Mouse (Mus musculus): ENCODE results near the gene Emc3. TPM values are rescaled to one million over a fixed set of nuclear protein-coding genes. Genes with fewer than 3 reads are reported as not detected.
A peak's percentile ranks its signal among the peaks of the same experiment; 100 is the strongest.

Gene Emc3
- polyA plus RNA-seq, 1 experiment from 2014 or later, result 43.0 TPM

DNA sequence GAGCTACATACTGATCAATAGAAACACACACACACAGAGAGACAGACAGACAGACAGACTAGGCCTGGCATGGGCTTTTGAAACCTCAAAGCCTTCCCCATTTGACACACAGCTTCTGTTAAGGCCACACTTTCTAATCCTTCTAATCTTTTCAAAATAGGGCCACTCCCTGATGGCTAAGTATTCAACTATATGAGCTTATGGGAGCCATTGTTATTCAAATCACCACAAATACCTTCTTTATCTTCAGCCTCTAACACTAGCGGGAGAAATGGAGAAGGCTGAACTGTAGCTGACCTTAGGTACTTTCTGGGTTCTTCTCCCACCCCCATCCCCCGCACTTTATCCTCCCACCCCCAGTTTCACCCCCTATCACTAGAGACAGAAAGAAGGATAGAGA is 28.7 kb downstream of the Emc3 start:
- Histone ChIP-seq H3K36me3 (replicated peaks; ENCODE audit: insufficient read depth, low read length) (no peaks in the 10 kb centered on the region), H3K4me2 (ENCODE audit: low read depth, low read length) (no peak overlapping the region), H3K9me3 (ENCODE audit: low read length) (no peaks in the 10 kb centered on the region), H3K4me3 (ENCODE audit: low read depth, low read length) (no peak overlapping the region), H3K27ac (ENCODE audit: low read depth) (no peak overlapping the region), H3K27me3 (ENCODE audit: insufficient read depth, low read length) (peaks cover 18% of the 10 kb centered on the region; the same call in 1 of the 2 replicates), H3K4me1 (ENCODE audit: insufficient read depth) (no peaks in the 10 kb centered on the region), H3K9ac (replicated peaks) (no peak overlapping the region)
- DNase-seq (no peak), ATAC-seq (no peak)
- TF ChIP-seq EP300 (IDR thresholded peaks at IDR 0.05; ENCODE audit: low read depth) (no peak), CTCF (IDR thresholded peaks at IDR 0.05; ENCODE audit: low read depth) (no peak)
- 66% methylated on average over 2 of the region's 2 CpGs for WGBS (ENCODE audit: insufficient replicate concordance)

GRCm38 (mm10) chr6:113501388-113502084 is 29.9 kb downstream of the Emc3 start, which contains the start of gene Prrt3:
Prrt3 (minus strand) TSS chr6:113501931.
- Histone ChIP-seq H3K9me3 (ENCODE audit: low read length) (no peaks in the 10 kb centered on the region), H3K4me3 (ENCODE audit: low read depth, low read length) (no peak within 1 kb of the TSS), H3K9ac (replicated peaks) (no peak within 1 kb of the TSS), H3K27me3 (ENCODE audit: insufficient read depth, low read length) (peaks cover 18% of the 10 kb centered on the region; the same call in 1 of the 2 replicates), H3K36me3 (replicated peaks; ENCODE audit: insufficient read depth, low read length) (no peaks in the 10 kb centered on the region), H3K4me1 (ENCODE audit: insufficient read depth) (no peaks in the 10 kb centered on the region), H3K27ac (ENCODE audit: low read depth) (no peak within 1 kb of the TSS), H3K4me2 (ENCODE audit: low read depth, low read length) (no peak within 1 kb of the TSS)
- 8% methylated on average over 32 of the region's 32 CpGs for WGBS (ENCODE audit: insufficient replicate concordance)
- ATAC-seq (no peak), DNase-seq (no peak)
- TF ChIP-seq EP300 (IDR thresholded peaks at IDR 0.05; ENCODE audit: low read depth) (no peak), CTCF (IDR thresholded peaks at IDR 0.05; ENCODE audit: low read depth) (no peak)

DNA sequence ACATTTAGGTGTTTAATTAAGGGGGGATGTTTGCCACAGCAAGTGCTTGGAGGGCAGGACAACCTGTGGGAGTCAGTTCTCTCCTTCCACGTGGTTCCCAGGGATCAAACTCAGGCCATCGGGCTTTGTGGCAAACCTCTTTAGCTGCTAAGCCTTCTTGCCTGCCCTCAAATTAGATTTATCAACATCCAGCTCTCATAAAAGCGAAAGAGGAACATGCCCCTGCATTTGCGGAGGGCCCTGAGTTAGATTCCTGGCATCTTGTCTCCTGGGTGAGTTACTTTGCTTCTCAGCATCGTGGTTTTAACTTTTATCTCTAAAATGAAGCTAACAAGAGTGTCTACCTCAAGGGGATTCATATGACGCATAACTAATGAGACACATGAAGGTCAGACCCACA is 32.1 kb downstream of the Emc3 start:
- peaks cover 23% of the 10 kb centered on the region for H3K27me3 ChIP-seq (ENCODE audit: insufficient read depth, low read length)
- no peak for TF ChIP-seq CTCF (IDR thresholded peaks at IDR 0.05; ENCODE audit: low read depth)
- TF ChIP-seq EP300 (IDR thresholded peaks at IDR 0.05; ENCODE audit: low read depth), result no peak
- no peak overlapping the region for H3K4me3 ChIP-seq (ENCODE audit: low read depth, low read length)
- no peak overlapping the region for H3K4me2 ChIP-seq (ENCODE audit: low read depth, low read length)
- H3K27ac ChIP-seq (ENCODE audit: low read depth), result no peak overlapping the region
- no peak for DNase-seq
- H3K36me3 ChIP-seq (replicated peaks; ENCODE audit: insufficient read depth, low read length), result no peaks in the 10 kb centered on the region
- no peak for ATAC-seq
- H3K9me3 ChIP-seq (ENCODE audit: low read length), result no peaks in the 10 kb centered on the region
- H3K4me1 ChIP-seq (ENCODE audit: insufficient read depth), result peaks cover 10% of the 10 kb centered on the region
- H3K9ac ChIP-seq (replicated peaks), result no peak overlapping the region
- 43% methylated on average over 6 of the region's 6 CpGs for WGBS (ENCODE audit: insufficient replicate concordance)

- no peak; the same call in 1 of the 2 replicates for ATAC-seq
- TF ChIP-seq EP300 (IDR thresholded peaks at IDR 0.05; ENCODE audit: low read depth) (no peak), CTCF (IDR thresholded peaks at IDR 0.05; ENCODE audit: low read depth) (no peak)
Measured at GRCm38 (mm10) chr6:113495071-113495675, 36.3 kb downstream of the Emc3 start.

DNA sequence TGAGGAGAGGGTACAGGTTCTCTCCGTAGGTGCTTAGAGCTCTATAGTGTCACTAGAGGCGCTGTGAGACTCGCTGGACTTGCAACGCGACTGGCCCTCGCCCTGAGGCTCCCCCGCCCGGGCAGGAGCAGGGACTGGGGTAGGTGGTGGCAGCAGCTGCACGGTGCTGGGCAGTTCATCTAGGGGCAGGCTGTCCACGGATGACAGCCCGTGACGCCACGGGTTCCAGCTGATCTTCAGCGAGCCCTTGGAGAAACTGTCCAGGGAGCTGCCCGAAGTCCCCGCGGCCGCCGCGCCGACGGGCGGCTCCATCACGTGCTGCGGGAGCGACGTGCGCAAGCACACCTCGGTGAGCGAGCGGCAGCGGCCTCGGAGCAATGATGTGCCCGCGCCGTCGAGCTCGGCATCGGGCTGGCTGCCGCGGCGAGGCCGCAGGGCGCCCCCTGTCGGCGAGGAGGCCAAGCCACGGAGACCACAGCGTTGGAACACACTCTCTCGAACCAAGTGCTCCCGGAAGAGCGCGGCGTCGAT is 37.1 kb downstream of the Emc3 start:
- H3K27ac ChIP-seq (ENCODE audit: low read depth), result peak overlapping the region; percentile 59; the same call in 1 of the 2 replicates
- peaks cover 6% of the 10 kb centered on the region for H3K27me3 ChIP-seq (ENCODE audit: insufficient read depth, low read length)
- peaks cover 2% of the 10 kb centered on the region; the same call in 1 of the 2 replicates for H3K36me3 ChIP-seq (replicated peaks; ENCODE audit: insufficient read depth, low read length)
- H3K4me2 ChIP-seq (ENCODE audit: low read depth, low read length), result peak overlapping the region; percentile 66
- H3K4me3 ChIP-seq (ENCODE audit: low read depth, low read length), result peak overlapping the region; percentile 39
- H3K9ac ChIP-seq (replicated peaks), result peak overlapping the region; percentile 59
- TF ChIP-seq CTCF (IDR thresholded peaks at IDR 0.05; ENCODE audit: low read depth) (peak; percentile 85), EP300 (IDR thresholded peaks at IDR 0.05; ENCODE audit: low read depth) (no peak)
- WGBS (ENCODE audit: insufficient replicate concordance), result 1% methylated on average over 54 of the region's 54 CpGs
- H3K9me3 ChIP-seq (ENCODE audit: low read length), result no peaks in the 10 kb centered on the region
- peaks cover 12% of the 10 kb centered on the region for H3K4me1 ChIP-seq (ENCODE audit: insufficient read depth)
- ATAC-seq (peak; percentile 90), DNase-seq (peak; percentile 86)

More at GRCm38 (mm10) chr6:113495071-113495675, 36.3 kb downstream of the Emc3 start:
- Histone ChIP-seq H3K9me3 (ENCODE audit: low read length) (no peaks in the 10 kb centered on the region), H3K27ac (ENCODE audit: low read depth) (no peak overlapping the region), H3K27me3 (ENCODE audit: insufficient read depth, low read length) (peaks cover 7% of the 10 kb centered on the region), H3K4me2 (ENCODE audit: low read depth, low read length) (peak overlapping the region; percentile 66), H3K4me1 (ENCODE audit: insufficient read depth) (peaks cover 12% of the 10 kb centered on the region), H3K9ac (replicated peaks) (peak overlapping the region; percentile 59), H3K36me3 (replicated peaks; ENCODE audit: insufficient read depth, low read length) (peaks cover 2% of the 10 kb centered on the region; the same call in 1 of the 2 replicates), H3K4me3 (ENCODE audit: low read depth, low read length) (peak overlapping the region; percentile 39)
- WGBS (ENCODE audit: insufficient replicate concordance), result 49% methylated on average over 28 of the region's 28 CpGs
- DNase-seq, result no peak
